Mouse (Mus musculus) ovary, postnatal 36 days (tissue): ENCODE results near the gene Cyp26b1.
A peak's percentile ranks its signal among the peaks of the same experiment; 100 is the strongest.

Experiments
- DNase-seq: peaks from one replicate; pipeline ENCODE4 v3.0.0; 2022; ENCODE audit warnings: low spot score, mixed read lengths

The Cyp26b1 gene

DNA sequence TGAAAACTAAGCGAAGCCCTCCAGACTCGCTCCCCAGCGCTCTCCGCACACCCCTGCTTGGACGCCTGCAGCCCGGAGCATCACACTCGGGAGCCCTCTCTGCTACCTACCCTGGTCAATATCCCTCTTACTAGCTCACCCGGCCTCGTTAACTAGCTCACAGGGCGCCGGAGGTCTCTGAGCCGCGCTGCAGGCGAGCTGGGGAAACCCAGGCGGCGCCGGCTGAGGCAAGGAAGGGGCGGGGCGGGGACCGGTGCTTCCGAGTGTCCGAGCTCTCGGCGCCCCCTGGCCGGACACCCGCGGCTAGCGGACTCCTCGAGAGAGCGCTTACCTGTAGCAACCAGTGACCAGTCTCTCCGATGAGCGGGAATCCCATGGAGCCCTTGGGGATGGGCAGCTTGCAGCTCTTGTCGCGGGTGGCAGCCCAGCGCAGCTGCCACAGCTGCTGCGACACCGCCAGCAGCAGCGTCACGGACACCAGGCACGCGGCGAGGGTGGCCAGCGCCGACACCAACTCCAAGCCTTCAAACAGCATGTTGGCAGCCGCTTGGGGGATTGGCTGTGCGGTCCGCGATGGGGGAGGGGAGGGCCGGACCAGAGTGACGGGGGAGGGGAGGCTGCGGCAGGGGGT, 6.1 kb downstream of the Cyp26b1 start:
- DNase-seq: no peak

DNA sequence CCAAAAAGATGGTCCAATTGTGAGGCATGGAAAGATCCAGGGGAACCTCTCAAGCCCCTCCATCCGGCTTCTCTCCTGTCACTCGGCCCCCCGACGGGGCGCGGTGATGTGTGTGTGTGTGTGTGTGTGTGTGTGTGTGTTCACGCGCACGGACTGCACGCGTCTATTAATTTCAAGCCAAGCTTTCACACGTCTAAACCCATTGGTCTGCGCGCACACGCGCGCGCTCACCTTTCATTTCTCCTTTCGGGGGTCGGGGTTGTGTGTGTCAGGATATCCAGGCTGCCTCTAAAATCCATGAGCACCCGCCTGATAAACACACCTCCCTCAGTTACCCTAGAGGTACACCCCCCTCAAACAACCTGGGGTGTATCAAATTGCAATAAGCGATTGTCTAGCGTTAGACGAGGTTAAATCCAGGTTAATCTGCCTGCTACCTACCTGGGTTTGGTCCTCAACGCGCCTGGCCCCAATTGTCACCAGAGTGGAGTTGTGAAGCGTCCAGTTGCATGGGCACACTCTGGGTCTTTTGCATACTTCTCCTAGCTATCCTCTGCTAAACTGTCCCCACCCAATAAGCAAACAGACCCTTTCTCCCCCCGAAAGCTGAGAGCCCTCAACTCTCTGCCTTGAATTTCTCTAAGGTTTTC, 7.0 kb downstream of the Cyp26b1 start:
- DNase-seq: no peak

DNA sequence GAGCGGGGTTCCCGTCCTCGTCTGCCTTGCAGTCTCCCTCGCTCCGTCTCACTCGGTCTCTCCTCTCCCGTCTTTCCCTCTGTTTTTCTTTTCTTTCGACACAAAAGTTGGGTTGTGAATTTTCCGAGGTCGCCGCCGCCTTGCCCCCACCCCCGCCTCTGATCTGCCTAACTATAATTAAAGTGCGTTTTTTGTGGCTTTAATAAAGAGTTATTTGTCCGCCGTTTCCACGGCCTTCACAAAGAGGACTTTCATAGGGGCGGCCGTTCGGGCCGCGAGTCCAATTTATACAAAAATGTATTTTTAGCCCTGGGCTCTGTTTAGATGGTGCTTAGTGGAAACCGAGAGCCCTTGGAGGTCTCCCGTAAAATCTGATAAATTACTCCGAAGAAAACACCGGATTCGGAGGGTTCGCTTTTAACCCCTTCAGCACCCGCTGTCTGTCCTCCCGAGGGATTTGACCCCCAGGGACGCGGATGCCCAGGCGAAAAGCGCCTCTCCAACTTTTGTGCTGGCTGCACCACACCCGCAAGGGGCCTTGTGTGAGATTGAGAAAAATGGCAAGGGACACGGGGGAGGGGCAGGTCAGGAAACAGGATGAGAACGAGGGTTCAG, 7.9 kb downstream of the Cyp26b1 start:
- no peak for DNase-seq

DNA sequence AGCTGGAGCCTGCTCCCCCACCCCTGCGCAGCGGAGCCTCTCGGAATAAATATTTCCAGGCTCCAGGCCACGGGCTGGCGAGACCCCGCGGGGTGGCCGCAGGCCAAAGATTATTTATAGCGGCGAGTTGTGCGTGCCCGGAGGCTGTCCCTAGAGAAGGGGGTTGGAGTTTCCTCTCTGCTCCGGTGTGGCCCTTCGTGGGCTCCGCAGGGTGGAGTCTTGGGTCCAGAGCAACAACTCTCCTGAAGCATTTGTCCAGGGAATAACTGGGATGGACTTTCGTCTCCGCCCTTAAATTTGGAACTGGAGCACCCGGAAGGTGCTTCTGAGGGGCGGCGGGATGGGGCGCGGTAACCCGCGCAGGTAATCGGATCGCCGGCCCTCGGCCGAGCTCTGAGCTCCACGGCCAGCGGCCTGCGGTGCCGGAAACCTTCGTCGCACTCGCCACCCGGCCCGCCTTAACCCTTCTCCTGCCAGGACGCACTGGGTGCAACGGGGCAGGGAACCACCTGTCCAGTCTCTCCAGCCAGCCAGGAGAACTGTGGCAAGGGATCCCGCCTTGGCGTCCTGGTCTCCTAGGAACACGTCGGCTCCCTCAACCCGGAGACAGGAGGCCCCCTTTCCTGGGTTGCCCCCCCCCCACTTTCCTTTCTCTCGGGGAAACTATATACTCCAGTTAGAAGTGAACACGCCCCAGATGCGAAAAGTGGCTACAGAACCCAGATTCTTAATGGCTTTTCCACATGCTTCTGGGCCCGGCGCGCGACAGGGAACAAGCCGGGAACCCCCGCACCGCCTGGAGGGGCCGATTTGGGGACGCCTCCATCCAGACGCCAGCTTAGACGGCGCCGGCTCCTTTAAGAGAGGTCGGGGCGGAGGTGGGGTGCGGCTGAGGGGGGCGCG, 8.7 kb downstream of the Cyp26b1 start:
- no peak for DNase-seq

DNA sequence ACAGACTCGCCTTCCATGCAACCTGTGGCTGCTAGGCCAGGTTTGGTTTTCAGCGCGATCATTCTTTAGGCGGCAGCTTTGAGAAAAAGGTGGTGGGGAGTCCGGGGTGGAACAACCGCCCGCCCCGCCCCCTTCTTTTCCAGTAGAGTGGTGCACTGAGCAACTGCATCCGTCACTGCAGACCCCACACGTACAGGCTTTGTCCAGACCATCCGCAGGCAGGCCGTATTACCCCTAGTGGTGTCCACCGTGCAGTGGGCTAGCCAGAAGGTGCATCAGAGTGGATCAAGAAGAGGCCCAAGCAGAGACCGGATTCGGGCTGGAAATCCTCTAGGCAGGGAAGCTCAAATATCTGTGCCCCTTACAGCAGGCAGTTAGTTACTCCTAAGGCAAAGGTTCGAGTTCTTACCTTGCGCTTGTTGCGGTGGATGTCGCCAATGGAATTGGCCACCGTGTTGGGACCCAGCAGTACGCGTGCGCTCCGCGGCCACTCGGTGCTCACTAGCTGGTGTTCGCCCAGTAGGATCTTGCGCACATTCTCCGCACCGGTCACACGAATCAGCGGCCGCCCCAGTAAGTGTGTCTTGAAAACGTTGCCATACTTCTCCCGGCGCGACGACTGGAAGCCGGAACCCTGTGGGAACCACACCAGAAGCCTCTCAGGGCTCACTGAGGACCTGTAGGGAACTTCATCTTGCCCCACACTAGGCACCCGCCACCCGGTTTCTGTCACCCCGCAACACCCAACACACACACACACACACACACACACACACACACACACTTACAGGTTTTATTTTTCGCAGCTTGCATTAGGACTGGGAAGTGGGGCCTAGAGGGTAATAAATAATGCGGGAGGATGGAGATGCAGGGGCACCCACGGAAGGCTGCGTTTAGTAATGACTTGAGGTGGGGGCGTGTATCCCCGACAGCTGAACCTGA, 9.6 kb downstream of the Cyp26b1 start:
- DNase-seq: no peak

DNA sequence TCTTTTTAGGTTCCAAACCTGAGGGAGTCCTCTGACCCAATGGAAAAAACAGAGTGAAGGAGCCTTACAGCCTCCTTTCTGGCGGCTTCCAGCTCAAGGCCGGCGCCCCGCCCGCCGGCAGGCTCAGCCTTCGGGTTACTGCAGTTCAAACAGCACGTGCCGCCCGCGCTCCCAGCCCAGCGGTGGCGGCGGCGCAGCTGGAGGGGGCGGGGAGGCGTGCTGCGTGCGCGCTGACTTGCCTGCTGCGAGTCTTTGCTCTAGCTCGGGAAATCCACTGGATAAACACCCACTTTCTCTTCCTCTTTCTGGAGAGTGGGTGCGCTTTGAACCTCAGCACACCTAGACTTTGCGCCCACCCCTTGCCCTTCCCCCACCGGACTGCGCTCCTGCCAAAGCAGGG, 10.3 kb downstream of the Cyp26b1 start:
- peak; percentile 84 for DNase-seq

DNA sequence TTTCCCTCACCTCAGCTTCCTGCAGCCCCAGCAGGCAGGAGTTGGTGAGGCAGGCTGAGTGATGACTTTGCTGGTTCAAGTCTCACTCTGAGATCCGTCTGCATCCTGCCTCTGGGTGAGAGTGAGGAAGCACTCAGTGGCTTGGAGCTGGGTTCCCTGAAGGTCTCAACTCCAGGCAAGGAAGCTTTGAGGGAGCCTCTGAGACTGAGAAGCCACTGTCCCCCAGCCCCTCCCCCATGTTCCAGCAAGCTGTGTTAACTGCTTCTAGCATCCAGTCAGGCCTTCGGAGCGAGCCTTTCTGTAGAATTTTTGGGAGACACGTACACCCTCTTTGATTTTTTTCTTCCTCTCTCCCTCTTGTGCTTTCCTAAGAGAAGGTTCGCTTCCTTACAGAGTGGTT, 10.9 kb downstream of the Cyp26b1 start:
- no peak for DNase-seq

DNA sequence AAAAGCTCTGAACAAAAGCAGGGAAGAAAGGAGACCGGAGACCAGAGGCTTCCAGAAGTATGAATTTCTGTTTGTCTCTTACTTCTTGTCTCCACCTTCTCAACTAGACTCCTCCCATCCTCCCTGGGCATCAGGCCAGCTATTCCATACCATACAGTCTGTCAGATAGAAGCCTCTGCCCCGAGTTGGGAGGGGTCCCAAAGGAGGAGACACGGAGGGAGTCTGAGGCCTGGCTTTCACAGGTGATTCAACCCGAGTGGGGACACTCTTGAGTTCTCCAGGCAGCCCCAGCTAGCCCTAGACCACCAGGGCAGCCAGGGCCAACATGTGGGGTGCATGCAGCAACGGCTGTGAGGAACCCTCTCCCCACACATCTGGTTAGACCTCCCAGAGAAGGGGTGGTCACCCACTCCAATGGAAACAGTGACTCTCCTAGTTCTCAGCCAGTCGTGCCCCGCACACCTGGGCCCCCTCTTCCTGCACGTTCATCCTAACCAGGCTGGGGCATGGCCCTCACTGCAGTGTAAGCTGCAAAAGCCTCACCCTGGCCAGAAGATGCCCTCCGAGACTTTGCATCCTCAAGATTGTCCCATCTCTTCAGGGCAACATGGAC, 11.8 kb downstream of the Cyp26b1 start:
- peak; percentile 2 for DNase-seq

DNA sequence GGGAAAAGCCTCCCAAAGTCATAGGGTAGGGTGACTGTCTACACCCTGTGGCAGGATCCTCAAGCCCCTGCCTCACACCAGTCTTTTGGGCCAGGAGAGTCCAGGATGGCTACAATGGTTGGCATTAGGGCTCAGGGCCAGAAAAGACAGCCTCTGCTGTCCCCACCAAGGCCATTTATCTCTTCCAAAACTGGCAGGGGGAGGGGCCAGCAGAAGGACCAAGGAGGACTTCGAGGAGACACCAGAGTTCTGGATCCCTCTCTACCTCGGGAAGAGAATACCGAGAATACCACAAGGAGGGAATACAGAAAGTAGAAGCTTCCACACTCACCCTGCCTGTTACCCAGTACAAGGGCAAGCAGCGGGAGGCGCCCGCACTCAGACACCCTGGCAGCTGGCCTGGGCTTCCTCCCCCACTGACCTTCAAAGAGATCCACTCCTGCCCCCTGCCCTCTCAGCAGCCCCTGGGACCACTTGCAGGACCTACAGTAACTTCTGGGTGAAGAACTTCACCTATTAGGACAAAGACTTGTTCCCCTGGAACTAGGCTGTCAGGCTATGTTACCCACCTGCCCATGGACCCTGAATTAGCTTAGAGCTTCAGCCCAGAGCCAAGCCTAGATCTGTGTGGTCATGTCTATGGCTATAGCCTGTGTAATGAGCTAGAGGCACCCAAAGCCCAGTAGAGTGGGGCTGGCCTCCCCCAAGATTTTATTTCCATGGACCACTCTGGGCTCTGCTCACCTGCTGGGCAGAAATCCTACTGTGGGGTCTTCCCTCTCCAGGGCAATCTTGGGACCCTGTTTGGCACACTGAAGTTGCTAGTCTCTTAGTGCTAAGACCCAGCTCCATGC, 12.5 kb downstream of the Cyp26b1 start:
- DNase-seq: no peak

DNA sequence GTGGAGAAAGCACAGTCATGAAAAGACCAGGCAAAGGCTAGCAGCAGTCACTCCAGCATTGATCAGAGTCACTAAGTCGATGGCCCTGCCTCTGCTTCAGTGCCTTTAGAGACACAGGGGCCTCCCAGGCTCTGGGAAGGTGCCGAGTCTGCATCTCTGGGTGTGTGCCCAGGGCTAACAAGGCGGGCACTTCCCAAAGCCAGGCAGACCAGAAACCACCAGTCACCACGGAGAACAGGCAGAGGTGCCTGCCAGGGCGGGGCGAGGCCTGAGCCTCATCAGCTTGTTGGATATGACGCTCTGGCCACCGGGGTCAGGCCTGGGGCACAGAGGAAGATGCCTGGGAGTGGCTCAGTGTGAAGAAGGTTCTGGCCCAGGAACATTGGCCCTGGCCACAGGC, 14.2 kb downstream of the Cyp26b1 start:
- DNase-seq: no peak

DNA sequence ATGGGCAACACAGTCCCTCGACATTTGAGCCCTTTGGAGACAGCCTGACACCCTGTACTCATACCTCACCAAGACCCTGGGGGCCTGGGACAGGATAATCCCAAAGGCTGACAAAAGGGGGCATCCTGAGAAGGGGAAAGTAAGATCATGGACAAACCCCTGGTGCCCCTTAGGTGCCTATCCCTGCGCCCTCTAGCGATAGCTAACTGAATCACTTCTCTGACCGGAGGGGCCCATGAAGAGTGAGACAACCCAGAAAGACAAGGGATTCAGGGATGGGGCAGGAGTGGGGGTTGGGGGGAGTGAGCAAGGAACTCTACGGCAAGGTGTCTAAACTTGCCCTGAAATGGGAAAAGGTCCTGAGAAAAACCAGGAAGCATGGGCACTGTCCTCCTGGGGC, 14.8 kb downstream of the Cyp26b1 start:
- DNase-seq: no peak

DNA sequence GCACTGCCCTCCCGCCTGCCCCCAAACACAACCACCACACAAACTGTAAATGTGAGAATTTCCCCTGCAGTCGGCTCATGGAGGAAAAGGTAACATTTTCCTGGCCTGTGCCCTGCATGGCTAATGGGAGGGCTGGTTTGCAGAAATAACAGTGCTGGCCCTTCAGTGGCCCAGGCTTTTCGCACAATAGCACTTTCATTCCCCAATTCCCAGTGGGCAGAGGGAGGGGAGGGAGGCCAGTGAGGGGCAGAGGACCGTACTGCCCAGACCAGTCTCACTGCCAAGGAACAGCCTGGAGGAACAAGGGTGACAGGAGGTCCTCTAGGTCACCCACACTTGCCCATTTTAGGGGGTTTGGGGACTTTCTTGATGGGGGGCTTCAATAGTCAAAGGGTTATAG, 15.8 kb downstream of the Cyp26b1 start:
- DNase-seq: no peak

DNA sequence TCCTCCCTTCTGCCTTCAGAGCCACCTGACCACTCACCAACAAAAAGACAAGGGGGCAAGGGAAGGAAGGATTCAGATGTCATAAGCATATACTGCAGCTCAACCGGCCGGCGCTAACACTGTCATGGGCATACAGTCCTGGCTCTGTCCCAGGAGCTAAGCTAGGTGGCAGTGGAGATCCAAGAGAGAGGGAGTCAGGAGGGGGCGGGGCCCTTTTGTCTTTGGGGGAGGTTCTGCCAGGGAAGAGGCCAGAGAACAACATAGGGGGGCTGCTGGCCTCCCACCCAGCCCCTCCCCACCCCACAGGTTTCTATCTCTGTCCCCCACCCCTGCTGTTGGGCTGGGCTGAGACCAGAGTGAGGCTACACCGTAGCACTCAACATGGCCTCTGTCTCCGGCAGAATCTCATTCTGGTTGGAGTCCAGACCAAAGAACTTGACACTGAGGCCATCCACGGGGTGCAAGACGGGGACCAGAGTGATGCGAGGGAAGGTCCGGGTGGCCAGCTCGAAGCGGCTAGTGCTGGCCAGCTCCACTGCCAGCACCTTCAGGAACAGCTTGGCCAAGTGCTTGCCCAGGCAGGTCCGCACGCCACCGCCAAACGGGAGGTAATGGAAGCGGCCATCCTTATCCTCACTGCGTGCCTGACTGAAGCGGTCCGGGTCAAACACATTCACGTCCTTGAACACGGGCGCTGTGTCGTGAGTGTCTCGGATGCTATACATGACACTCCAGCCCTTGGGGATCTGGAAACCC, 19.6 kb downstream of the Cyp26b1 start:
- no peak for DNase-seq

DNA sequence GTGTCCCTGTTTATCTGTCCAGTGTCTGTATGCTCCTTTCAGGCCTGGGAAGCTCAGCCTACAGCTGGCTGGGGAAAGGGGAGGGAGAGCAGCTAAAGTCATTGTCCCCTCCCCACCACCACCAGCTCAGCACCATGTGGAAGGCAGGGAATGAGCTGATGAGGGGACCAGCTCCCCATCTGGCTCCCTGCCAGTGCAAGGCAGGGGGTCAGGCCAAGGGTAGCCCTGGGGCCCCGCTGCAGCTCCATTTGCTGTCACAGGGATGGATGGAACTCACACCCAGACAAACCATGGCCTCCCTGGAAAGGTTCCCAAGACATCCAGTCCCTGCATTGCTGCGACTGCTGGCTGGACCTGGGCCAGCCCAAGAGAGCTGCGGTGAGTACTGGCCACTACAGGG, 23.7 kb downstream of the Cyp26b1 start:
- no peak for DNase-seq

DNA sequence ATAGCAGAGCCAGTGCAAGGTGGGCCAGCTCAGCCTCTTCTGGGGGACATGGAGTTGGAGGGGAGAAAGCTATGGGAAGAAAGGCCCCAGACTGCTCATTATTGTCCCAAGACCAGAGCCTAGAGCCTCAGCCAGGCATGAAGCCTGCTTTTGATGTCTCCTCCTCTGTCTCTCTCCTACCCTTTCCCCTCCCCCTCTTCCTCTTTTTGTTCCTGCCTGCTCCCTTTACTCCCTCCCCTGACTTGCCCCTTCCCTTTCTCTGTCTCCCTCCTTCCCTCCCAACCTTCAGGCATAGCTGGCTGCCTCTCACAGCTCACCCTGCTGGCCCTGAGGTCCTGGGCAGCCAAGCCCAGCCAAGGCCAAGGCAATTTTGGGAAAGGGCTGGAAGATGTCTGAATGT, 24.1 kb downstream of the Cyp26b1 start:
- DNase-seq: no peak

DNA sequence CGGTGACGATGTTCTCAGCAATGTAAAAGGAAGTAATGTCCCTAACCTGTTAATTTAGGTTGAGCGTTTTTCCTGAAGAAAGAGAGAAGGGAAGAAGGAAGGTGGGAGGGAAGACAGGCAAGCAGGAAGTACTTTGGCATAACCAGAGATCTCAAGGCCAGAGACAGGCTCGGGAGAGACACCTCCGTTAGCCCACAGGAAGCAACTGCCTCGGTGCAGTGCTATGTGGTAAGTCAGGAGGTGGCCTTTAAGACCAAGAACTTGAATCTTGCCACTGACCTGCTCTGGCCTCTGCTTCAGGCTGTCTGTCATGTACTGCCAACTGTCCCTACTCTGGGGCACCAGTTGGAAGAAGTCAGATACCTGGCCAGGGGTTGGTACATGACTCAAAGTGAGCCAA, 24.8 kb downstream of the Cyp26b1 start:
- no peak for DNase-seq

DNA sequence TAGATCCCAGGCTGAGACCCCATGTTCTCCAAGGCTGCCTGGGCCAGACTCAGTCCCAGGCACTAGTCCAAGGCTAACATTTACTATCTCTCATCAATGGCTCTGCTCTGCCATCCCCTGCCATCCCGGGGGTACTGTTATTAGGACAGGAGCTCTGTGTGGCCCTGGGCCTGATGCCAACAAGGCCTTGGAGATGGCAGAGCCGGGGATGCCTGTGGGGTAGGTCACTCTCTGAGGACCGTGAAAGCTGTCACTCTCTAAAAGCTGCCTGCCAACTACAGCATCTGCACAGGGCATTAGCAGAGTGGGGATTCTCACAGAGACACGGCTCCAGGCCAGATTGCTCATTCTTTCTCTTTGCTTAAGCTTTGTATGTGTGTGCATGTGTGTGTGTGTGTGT, 26.0 kb downstream of the Cyp26b1 start:
- no peak for DNase-seq

DNA sequence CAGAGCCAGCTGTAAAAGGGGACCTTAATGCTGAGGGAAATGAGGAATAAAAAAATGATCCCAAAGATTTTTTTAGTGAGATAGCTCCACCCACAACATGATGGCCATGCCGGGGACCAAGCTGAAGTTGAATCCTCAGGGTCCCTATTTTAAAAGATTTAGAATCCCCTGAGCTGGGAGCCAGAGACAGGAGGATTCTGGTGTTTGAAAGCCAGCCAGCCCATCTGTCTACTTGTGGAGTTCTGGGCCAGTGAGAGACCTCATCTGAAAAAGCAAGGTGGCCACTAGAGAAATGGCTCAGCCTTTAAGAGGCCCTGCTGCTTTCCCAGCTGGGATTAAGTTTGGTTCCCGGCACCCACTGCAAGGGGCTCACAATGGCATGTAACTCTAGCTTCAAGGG, 26.9 kb downstream of the Cyp26b1 start:
- no peak for DNase-seq

DNA sequence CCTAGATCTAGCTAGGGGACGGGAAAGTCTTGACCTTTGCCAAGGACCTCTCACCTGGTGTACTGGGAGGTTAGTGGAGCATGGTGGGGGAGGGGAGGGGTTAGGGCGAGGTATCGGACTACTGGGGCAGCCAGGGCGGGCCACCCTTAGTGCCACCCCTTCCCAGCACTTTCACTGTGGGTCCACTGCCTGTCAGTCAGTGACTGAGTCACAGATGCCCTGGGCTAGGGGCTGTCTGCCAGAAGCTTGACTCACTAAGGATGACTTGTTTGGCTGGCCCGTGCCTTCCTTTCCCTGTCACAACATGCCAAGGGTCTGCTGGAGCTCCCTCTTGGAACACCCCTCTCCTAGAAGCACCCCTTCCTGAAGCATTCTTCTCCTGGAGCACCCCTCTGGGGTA, 28.5 kb downstream of the Cyp26b1 start:
- DNase-seq: no peak
